Mouse (Mus musculus) forebrain, embryonic 16.5 days (tissue): ENCODE measurements around the gene Vwa3b. TPM values are rescaled to one million over a fixed set of nuclear protein-coding genes. Genes with fewer than 3 reads are reported as not detected.

ENCODE experiments used
- ATAC-seq: fragments of 200-750 bp; cut with Nextera tagmentation; 2 replicates; pipeline ENCODE4 v1.8.0; 2017; ENCODE audit warnings: mild to moderate bottlenecking, moderate library complexity
- H3K27ac ChIP-seq: fragments of 300-500 bp; sonication (generic); 2 replicates; pipeline ENCODE4 v1.5.1; 2014; ENCODE audit warnings: low read length, control low read depth
- H3K27me3 ChIP-seq: fragments of 300-500 bp; sonication (generic); replicated peaks from 2 replicates; pipeline ENCODE4 v1.6.1; 2014; ENCODE audit warnings: low read length; ENCODE audit not compliant: control insufficient read depth, insufficient read depth
- H3K36me3 ChIP-seq: fragments of 300-500 bp; sonication (generic); 2 replicates; pipeline ENCODE4 v1.6.1; 2014; ENCODE audit not compliant: control insufficient read depth, insufficient read depth
- H3K4me1 ChIP-seq: fragments of 300-500 bp; sonication (generic); replicated peaks from 2 replicates; pipeline ENCODE4 v1.6.1; 2014; ENCODE audit warnings: low read length; ENCODE audit not compliant: control insufficient read depth, insufficient read depth
- H3K4me2 ChIP-seq: fragments of 300-500 bp; sonication (generic); 2 replicates; pipeline ENCODE4 v1.6.1; 2014; ENCODE audit warnings: mild to moderate bottlenecking, low read length, control low read depth
- H3K4me3 ChIP-seq: fragments of 300-500 bp; sonication (generic); replicated peaks from 2 replicates; pipeline ENCODE4 v1.5.1; 2014; ENCODE audit warnings: mild to moderate bottlenecking, low read length, control low read depth
- H3K9ac ChIP-seq: fragments of 300-500 bp; sonication (generic); replicated peaks from 2 replicates; pipeline ENCODE4 v1.6.1; 2014; ENCODE audit warnings: low read depth, low read length, control low read depth
- H3K9me3 ChIP-seq: fragments of 300-500 bp; sonication (generic); 2 replicates; pipeline ENCODE4 v1.6.1; 2016; ENCODE audit warnings: low read length; ENCODE audit not compliant: control insufficient read depth
- WGBS: fragments of 180-500 bp; shearing (Covaris S2); extraction: QIAGEN DNeasy Blood & Tissue Kit; methylation state at CpG from one replicate; pipeline ENCODE4 v1.1.7; 2014; 5-methylcytosine and 5-hydroxymethylcytosine counted together
- polyA plus RNA-seq: library from polyadenylated mRNA; unstranded; fragments of >200 nt; fragmentation: Nextera tagmentation; extraction: Ambion mirVana; gene quantifications from 2 replicates; pipeline ENCODE4 v1.2.1, GENCODE M21; 2015

Vwa3b gene
- polyA plus RNA-seq, 1 experiment from 2014 or later, result 1.9 TPM

- Histone ChIP-seq H3K4me2 (no peak overlapping the region), H3K9ac (no peak overlapping the region), H3K9me3 (no peaks in the 10 kb centered on the region), H3K27ac (no peak overlapping the region), H3K27me3 (no peaks in the 10 kb centered on the region), H3K36me3 (no peaks in the 10 kb centered on the region), H3K4me1 (0 out of 2 replicates have a peak, but pooled peaks cover 3% of the 10 kb centered on the region), H3K4me3 (no peak overlapping the region)
- 86% methylated on average over 6 of the region's 6 CpGs for WGBS
- no peak for ATAC-seq
Measured at GRCm38 (mm10) chr1:36988161-36988560, 38.2 kb upstream of the Vwa3b start.

- H3K9me3 ChIP-seq, result no peaks in the 10 kb centered on the region
- 83% methylated on average over 6 of the region's 6 CpGs for WGBS
- no peak for ATAC-seq
Measured at GRCm38 (mm10) chr1:36988561-36988960, 37.8 kb upstream of the Vwa3b start.

DNA sequence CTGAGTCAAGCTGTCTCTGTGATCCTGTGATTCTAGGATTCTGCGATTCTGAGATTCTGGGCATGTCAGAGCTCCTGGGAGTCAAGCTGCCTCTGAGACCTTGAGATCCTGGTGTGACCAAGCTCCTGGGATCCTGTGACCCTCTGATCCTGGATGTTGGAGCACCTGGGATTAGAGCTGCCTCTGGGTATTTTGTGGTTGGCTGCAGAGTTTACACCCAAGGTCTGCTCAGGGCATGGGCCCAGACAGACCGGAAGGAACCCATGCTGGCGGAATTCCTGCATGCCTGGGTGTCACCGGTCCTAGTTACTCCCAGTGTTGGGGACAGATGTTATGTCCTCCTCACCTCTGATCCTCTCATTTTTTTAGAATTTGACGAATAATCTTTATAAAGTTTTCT is 32.1 kb upstream of the Vwa3b start:
- no peaks in the 10 kb centered on the region for H3K9me3 ChIP-seq
- no peaks in the 10 kb centered on the region for H3K27me3 ChIP-seq
- 96% methylated on average over 5 of the region's 5 CpGs for WGBS
- H3K4me1 ChIP-seq, result peaks cover 3% of the 10 kb centered on the region; the same call in 1 of the 2 replicates
- H3K36me3 ChIP-seq, result no peaks in the 10 kb centered on the region
- no peak overlapping the region for H3K4me3 ChIP-seq
- H3K9ac ChIP-seq, result no peak overlapping the region
- ATAC-seq, result no peak
- H3K27ac ChIP-seq, result no peak overlapping the region
- H3K4me2 ChIP-seq, result no peak overlapping the region

More at GRCm38 (mm10) chr1:36988561-36988960, 37.8 kb upstream of the Vwa3b start:
- no peaks in the 10 kb centered on the region for H3K36me3 ChIP-seq
- no peak overlapping the region for H3K9ac ChIP-seq
- H3K27me3 ChIP-seq, result no peaks in the 10 kb centered on the region
- no peak overlapping the region for H3K4me2 ChIP-seq
- no peak overlapping the region for H3K27ac ChIP-seq
- 0 out of 2 replicates have a peak, but pooled peaks cover 3% of the 10 kb centered on the region for H3K4me1 ChIP-seq
- no peak overlapping the region for H3K4me3 ChIP-seq

- Histone ChIP-seq H3K9me3 (no peaks in the 10 kb centered on the region), H3K9ac (no peak overlapping the region), H3K4me1 (peaks cover 3% of the 10 kb centered on the region; the same call in 1 of the 2 replicates), H3K27ac (no peak overlapping the region), H3K27me3 (no peaks in the 10 kb centered on the region), H3K4me2 (no peak overlapping the region), H3K36me3 (no peaks in the 10 kb centered on the region), H3K4me3 (no peak overlapping the region)
- WGBS, result 74% methylated on average over 6 of the region's 6 CpGs
- ATAC-seq, result no peak
Measured at GRCm38 (mm10) chr1:36995760-36996159, 30.6 kb upstream of the Vwa3b start.

GRCm38 (mm10) chr1:36996561-36997213 is 29.7 kb upstream of the Vwa3b start:
- Histone ChIP-seq H3K4me1 (peaks cover 3% of the 10 kb centered on the region; the same call in 1 of the 2 replicates), H3K27ac (no peak overlapping the region), H3K27me3 (no peaks in the 10 kb centered on the region), H3K9ac (no peak overlapping the region), H3K9me3 (no peaks in the 10 kb centered on the region), H3K36me3 (no peaks in the 10 kb centered on the region), H3K4me3 (no peak overlapping the region), H3K4me2 (no peak overlapping the region)
- WGBS, result 65% methylated on average over 6 of the region's 6 CpGs
- no peak for ATAC-seq

GRCm38 (mm10) chr1:37000307-37000706 is 26.1 kb upstream of the Vwa3b start:
- peaks cover 3% of the 10 kb centered on the region; the same call in 1 of the 2 replicates for H3K4me1 ChIP-seq
- H3K36me3 ChIP-seq, result no peaks in the 10 kb centered on the region
- ATAC-seq, result no peak
- 87% methylated on average over 5 of the region's 5 CpGs for WGBS
- H3K27ac ChIP-seq, result no peak overlapping the region
- no peaks in the 10 kb centered on the region for H3K9me3 ChIP-seq
- H3K9ac ChIP-seq, result no peak overlapping the region
- H3K4me2 ChIP-seq, result no peak overlapping the region
- no peaks in the 10 kb centered on the region for H3K27me3 ChIP-seq
- H3K4me3 ChIP-seq, result no peak overlapping the region

DNA sequence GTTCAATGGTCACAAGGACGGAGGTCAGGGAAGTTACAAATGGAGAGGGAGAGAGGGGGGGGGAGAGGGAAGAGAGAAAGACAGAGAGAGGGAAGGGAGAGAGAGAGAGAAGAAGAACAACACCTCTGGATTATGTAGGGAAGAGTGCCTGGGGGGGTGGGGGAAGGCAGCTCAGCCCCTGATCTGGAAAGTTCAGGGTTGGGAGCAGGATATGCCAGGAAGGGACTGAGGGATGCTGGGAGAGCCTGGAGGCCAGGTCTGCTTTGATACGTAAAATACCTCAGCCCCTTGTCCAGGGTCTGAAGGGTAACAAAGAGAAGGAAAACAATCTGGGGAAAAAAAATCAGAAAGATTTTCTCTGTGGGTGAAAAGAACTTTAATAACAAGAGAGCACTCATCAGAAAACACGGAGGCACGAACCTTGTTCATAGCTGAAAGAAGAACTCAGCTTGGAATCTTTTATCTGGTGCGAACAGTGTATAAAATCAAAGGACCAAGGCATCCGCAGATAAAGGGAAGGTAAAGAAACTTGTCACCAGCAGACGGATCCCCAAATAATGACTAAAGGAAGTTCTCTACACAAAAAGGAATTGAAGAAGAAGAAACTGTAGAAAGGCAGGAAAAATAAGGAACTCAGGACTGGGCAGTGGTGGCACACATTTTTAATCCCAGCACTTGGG is 24.6 kb upstream of the Vwa3b start:
- no peak for ATAC-seq
- WGBS, result 18% methylated on average over 7 of the region's 7 CpGs

GRCm38 (mm10) chr1:37002316-37003008 is 23.9 kb upstream of the Vwa3b start:
- no peaks in the 10 kb centered on the region for H3K36me3 ChIP-seq
- 65% methylated on average over 3 of the region's 3 CpGs for WGBS
- H3K9me3 ChIP-seq, result no peaks in the 10 kb centered on the region
- no peak overlapping the region for H3K4me2 ChIP-seq
- H3K4me3 ChIP-seq, result no peak overlapping the region
- no peak for ATAC-seq
- no peaks in the 10 kb centered on the region for H3K4me1 ChIP-seq
- H3K9ac ChIP-seq, result no peak overlapping the region
- no peak overlapping the region for H3K27ac ChIP-seq
- H3K27me3 ChIP-seq, result no peaks in the 10 kb centered on the region

More for the DNA sequence above, 24.6 kb upstream of the Vwa3b start:
- no peak overlapping the region for H3K4me3 ChIP-seq
- no peaks in the 10 kb centered on the region for H3K4me1 ChIP-seq
- no peaks in the 10 kb centered on the region for H3K9me3 ChIP-seq
- no peaks in the 10 kb centered on the region for H3K36me3 ChIP-seq
- H3K9ac ChIP-seq, result no peak overlapping the region
- H3K27ac ChIP-seq, result no peak overlapping the region
- H3K27me3 ChIP-seq, result no peaks in the 10 kb centered on the region
- H3K4me2 ChIP-seq, result no peak overlapping the region

DNA sequence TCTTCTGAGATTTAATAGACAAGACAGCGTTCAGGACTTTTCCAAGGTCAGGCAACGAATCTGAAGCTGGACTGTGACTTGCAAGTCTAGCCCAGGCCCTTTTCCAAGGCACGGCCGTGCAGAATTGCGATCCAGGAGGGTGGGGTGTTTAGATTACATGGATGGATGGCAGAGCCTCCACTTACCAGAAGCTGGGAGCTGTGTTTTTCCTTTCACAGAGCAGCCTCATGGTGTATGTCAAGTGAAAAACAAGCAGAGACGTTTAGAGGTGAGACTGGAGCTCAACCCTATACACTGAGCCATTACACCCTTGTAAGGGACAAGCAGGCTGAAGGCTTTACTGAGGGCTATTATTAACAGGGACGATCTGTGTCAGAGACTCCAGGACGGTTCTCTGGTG is 21.9 kb upstream of the Vwa3b start:
- H3K4me3 ChIP-seq, result no peak overlapping the region
- no peaks in the 10 kb centered on the region for H3K36me3 ChIP-seq
- no peak overlapping the region for H3K27ac ChIP-seq
- no peak for ATAC-seq
- no peak overlapping the region for H3K9ac ChIP-seq
- H3K27me3 ChIP-seq, result no peaks in the 10 kb centered on the region
- H3K4me2 ChIP-seq, result no peak overlapping the region
- no peaks in the 10 kb centered on the region for H3K9me3 ChIP-seq
- H3K4me1 ChIP-seq, result no peaks in the 10 kb centered on the region
- 84% methylated on average over 8 of the region's 8 CpGs for WGBS
